Mouse (Mus musculus) yolk sac, embryonic 10.5 days (tissue): ENCODE results near the gene Tspan31.
"Not testable (repeated sequence)": the region's sequence is repeated elsewhere in the genome, so short reads cannot be mapped to it uniquely, and the experiment has no call there.

Experiments
- DNase-seq: peaks from one replicate; pipeline ENCODE4 v3.0.0-alpha.2; 2017; ENCODE audit warnings: low spot score

Tspan31 gene

DNA sequence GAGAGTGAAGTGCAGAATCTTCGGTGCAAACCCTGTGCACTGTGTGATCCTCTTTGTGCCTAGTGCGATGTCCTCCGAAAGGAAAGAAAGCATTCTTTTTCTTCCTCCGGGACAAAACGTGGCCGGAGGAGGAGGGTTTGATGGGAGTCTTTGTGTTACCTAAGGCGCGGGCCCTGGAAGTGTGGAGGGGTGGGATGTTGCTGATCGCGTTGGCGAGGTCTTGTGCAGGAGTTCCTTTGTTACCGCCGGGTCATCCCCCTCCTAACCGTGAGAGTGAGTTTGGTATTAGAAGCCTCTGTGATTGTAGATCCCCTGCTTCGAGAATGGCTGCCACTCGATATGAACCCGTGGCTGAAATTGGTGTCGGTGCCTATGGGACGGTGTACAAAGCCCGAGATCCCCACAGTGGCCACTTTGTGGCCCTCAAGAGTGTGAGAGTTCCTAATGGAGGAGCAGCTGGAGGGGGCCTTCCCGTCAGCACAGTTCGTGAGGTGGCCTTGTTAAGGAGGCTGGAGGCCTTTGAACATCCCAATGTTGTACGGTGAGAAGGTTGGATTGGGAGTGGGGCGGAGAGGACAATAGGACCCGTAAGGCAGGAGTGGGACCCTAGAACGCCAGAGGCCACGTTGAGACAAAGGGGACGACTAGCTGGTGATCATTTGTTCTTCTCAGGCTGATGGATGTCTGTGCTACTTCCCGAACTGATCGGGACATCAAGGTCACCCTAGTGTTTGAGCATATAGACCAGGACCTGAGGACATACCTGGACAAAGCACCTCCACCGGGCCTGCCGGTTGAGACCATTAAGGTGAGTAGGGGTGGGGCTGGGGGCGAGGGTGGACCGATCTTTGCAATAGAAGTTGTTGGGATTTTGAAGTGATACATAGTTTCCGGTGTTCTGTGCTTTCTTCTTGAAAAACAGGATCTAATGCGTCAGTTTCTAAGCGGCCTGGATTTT is 5.9 kb downstream of the Tspan31 start:
- DNase-seq: peak; percentile 42

- peak; percentile 100 for DNase-seq
Observed at GRCm38 (mm10) chr10:127063239-127063872, 6.7 kb downstream of the Tspan31 start, which contains the start of gene Cdk4. Gene Cdk4 (plus strand): TSS chr10:127063534.

GRCm38 (mm10) chr10:127062503-127062902 is 7.6 kb downstream of the Tspan31 start:
- DNase-seq: no peak

DNA sequence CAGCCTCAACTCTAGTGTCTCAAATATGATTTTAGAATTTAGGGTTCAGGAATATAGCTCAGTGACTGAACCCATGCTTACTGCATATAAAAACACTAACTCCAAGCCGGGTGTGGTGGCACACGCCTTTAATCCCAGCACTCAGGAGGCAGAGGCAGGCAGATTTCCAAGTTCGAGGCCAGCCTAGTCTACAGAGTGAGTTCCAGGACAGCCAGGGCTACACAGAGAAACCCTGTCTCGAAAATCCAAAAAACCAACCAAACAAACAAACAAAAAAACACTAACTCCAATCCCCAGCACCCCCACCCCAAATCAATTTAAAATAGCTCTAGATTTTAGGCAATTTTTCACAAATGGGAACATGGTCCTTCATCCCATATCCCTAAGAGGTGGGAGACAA is 8.0 kb downstream of the Tspan31 start:
- not testable (repeated sequence) for DNase-seq

DNA sequence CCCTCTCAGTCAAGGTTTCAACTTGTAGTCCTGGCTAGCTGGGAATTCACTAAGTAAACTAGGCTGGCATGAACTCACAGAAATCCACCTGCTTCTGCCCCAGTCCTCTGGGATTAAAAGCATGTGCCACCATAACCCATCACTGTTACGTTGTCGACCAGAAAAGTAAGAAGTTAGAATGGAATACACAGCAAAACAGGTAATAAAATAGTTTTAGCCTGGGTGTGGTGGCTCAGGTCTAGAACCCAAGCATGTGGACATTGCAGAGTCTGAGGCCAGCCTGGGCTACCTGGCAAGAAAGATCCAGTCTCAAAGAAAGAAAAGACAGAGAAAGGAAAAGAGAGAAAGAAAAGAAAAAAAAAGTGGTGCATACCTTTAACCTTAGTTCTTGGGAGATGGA is 8.6 kb downstream of the Tspan31 start:
- no peak for DNase-seq

DNA sequence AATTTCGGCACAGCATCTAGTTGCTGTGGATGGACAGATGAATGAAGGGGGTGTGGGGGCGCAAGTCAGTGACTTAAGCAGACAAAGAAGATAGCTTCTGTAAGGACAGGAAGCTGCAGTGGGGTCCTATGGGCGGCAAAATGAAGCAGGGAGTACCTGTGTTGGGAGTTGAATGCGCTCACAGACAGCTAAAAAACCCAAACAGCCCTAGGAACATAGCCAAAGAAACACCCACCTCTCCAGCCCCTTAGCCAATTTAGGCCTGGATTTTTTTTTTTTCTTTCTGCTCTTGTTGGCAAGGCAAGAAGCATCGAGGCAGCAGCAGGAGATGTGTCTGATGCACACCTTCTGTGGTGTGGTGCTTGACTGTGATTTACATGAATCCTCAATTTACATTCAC is 9.0 kb downstream of the Tspan31 start:
- DNase-seq: no peak

DNA sequence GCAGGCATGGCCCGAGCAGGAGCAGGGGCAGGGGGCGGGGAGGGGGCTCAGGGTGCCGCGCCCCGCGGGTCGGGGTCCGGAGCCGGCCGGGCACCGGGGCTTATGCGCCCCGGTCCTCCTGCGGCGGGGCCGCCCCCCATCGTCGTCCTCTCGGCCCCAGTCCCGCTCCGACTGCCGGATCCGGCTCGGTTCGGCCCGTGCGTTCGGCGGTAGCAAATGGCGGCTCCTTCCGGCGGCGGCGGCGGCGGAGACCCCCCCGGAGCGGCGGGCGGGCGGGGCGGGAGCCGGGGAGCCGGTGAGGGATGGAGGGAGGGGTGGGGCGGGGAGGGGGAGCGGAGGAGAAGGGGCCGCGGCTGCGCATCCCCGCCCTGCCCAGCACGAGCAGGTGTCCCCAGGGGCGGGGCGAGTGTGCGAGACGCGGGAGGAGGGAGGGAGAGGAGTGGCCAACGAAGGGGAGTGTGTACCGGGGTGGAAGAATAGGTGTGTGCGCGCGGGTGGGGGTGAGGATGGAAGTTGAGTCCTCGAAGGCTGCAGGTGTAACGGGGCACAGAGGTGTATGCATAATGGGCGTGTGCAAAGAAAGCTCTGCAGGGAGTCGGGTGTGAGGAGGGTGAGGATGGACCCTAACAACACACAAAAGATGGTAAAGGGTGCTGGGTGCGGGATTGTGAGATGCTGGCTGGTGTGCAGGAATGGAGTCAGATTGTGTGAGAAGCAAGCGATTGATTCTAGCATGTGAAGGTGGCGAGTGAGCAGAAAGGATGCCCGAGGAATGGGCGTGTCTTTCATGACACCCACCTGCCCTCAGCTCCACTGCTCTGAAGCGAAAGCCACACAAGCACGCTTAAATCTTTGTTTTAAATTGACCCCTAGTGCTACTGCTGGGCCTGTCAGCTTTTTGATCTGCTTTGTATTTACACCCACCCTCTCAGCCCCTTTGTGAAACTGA is 9.8 kb downstream of the Tspan31 start, which contains the start of gene March9:
Gene March9, minus strand, starts transcription at position 217 of the 949 bp plus-strand sequence.
- peak; percentile 85 for DNase-seq

GRCm38 (mm10) chr10:127059174-127059967 is 10.7 kb downstream of the Tspan31 start:
- DNase-seq: peak; percentile 47

GRCm38 (mm10) chr10:127058708-127059107 is 11.4 kb downstream of the Tspan31 start:
- no peak for DNase-seq

DNA sequence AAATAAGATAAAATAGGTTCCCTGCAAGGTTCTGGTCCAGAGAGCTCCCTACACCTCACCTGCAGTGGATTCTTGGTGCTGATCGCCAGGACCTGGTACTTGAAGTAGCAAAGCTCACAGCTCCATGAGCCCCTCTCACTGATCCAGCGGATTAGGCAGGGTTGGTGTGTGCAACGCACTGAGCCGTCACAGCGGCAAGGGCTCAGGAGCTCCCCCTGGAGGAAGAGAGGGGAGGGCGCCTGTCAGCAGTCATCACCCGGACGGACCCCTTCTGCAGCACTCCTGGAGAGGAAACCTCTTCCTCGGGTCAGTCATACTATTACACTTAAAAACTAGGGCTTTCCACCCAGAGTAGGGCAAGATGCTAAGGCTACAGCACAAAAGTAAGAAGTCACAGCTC is 11.9 kb downstream of the Tspan31 start:
- DNase-seq: peak; percentile 73

GRCm38 (mm10) chr10:127056490-127056889 is 13.6 kb downstream of the Tspan31 start:
- DNase-seq: no peak

GRCm38 (mm10) chr10:127055406-127055805 is 14.7 kb downstream of the Tspan31 start:
- no peak for DNase-seq

DNA sequence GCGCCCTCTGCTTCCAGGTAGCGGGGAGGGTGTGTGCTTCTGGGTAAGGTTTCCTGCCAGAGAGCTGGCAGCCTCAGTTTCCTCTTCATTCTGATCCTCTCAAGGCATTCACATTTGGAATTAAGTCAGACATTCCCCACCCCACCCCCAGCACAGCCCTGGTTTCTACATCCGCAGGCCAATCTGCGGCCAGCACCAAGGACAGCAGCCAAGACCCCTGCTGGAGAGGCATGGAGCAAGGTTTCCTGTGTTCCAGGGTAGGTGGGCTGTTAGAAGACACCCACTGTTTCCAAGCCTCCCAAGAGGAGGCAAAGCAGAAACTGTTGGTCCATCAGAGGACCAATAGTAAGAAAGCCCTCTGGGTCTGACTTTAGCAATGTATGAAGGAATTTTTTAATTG is 15.4 kb downstream of the Tspan31 start:
- DNase-seq: no peak

- no peak for DNase-seq
Observed at GRCm38 (mm10) chr10:127050119-127050474, 20.0 kb downstream of the Tspan31 start.

DNA sequence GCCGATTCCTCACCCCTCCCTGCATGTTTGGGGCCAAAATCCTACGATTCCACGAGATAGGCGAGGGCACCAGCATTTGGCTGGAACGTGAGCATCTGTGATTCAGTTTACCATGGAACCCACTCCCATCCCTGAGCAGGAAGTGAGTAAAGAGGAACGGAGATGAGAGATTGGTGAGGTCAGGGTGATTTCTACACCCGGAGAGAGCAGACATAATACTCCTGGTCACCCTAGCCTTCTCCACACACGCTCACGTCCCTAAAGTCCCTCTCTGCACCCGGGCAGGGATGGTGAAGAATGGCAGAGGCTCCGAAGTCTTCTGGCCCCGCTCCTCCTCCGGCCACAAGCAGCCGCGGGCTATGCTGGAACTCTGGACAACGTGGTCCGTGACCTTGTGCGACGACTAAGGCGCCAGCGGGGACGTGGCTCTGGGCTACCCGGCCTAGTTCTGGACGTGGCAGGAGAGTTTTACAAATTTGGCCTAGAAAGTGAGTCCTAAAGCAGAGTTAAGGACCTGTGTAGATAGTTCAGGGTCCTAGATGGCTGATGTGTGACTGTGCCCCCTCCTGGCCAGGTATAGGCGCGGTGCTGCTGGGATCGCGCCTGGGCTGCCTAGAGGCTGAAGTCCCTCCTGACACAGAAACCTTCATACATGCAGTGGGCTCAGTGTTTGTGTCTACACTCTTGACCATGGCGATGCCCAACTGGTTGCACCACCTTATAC is 20.5 kb downstream of the Tspan31 start:
- no peak for DNase-seq

- no peak for DNase-seq
Observed at GRCm38 (mm10) chr10:127048608-127049394, 21.3 kb downstream of the Tspan31 start.

- DNase-seq: no peak
Observed at GRCm38 (mm10) chr10:127047954-127048353, 22.1 kb downstream of the Tspan31 start, which contains the start of gene Cyp27b1. Gene Cyp27b1 (plus strand): TSS chr10:127048250.

DNA sequence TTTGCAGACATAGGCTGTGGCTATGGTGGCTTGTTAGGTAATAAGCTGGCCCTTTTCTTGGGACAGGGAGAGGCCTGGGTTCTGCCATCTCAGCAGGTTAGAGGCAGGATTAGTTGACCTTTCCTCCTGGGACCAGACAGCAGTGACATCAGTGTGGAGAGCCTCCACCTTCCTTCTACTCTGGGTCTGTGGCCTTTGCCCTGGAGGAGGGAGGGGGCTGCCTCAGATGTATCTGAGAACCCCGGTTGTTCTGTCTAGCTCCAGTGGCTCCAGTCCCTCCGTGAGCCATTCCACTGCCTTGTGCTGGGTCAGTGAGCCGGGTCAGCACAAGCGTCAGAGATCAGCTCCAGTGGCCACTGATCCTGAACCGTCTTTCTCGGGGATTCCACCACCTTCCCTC is 26.9 kb downstream of the Tspan31 start:
- peak; percentile 87 for DNase-seq

GRCm38 (mm10) chr10:127042468-127043115 is 27.5 kb downstream of the Tspan31 start:
- DNase-seq: peak; percentile 32
